Mouse (Mus musculus) myocyte (in vitro differentiated cells): Measurements from ENCODE around the gene Mical3.

Experiments used
- POLR2A ChIP-seq: IDR thresholded peaks from one replicate; pipeline ENCODE4 v1.6.1; 2011; ENCODE audit warnings: low read depth, mild to moderate bottlenecking, control low read depth, moderate library complexity; ENCODE audit not compliant: insufficient read length
- USF1 ChIP-seq: IDR thresholded peaks from one replicate; pipeline ENCODE4 v1.6.1; 2011; ENCODE audit warnings: low read depth, mild to moderate bottlenecking, control low read depth, moderate library complexity

DNA sequence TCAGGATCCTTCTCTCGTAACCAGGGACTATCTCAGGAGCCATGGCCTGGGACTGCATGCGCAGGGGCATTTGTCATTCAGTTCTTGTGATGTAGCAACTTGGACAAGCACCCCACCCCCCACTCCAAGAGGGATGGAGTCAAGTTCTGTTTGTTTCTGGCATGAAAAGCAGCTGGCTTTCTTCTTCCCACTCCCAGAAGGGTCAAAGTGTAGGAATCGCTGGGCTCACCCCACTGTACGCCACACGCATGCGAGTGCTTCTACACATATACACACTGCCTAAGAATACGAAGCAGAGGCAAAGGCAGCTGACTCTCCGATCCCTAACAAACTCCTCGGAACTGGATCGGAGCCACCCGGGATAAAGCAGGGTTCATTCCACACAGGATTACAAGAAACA is 119.1 kb downstream of the Mical3 start:
- TF ChIP-seq POLR2A (no peak), USF1 (no peak)
